Mouse (Mus musculus): ENCODE measurements around the gene Hpd. TPM values are rescaled to one million over a fixed set of nuclear protein-coding genes. Genes with fewer than 3 reads are reported as not detected.
A peak's percentile ranks its signal among the peaks of the same experiment; 100 is the strongest.

Hpd gene
- polyA plus RNA-seq, 1 experiment from 2014 or later, result not detected

- Histone ChIP-seq H3K9ac (no peak overlapping the region; the same call in 1 of the 2 replicates), H3K36me3 (peaks cover 51% of the 10 kb centered on the region), H3K9me3 (no peaks in the 10 kb centered on the region), H3K4me2 (replicated peaks) (no peak overlapping the region), H3K27me3 (no peaks in the 10 kb centered on the region), H3K4me1 (peaks cover 45% of the 10 kb centered on the region), H3K27ac (no peak overlapping the region), H3K4me3 (no peak overlapping the region)
- ATAC-seq (ENCODE audit: low FRiP score, low read depth), result no peak
- 90% methylated on average over 9 of the region's 9 CpGs for WGBS
These were observed 52.3 kb downstream of the Hpd start for GRCm38 (mm10) chr5:123130030-123130813.

DNA sequence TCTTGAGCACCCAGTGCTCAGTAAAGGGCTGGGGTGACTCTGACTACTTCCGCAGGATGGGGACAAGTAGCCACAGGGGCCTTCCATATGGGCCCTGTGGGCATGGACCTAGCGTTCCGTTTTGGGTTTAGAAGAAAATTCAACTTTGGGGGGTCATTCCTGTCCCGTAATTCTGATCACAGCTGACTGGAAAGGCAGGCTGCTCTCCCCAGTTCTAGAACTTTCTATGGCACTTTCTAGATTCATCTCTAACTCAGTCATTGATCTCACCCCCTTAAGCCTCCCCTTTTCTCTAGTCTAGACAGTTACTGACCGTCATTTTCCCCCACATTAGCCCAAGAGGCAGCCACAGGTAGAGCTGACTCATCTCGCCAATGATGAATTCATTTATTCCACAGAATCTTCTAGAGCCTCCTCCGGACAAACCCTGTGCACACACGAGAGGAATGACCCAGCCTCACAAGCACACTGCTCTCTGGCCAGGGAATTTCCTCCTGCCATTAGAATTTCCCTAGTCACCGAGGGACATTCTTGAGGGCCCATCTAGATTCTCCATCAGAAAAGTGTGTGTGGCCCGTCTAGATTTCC, 53.3 kb downstream of the Hpd start:
- Histone ChIP-seq H3K27me3 (no peaks in the 10 kb centered on the region), H3K4me1 (peaks cover 35% of the 10 kb centered on the region), H3K4me3 (no peak overlapping the region), H3K27ac (no peak overlapping the region), H3K4me2 (replicated peaks) (no peak overlapping the region), H3K9ac (no peak overlapping the region), H3K36me3 (peaks cover 46% of the 10 kb centered on the region), H3K9me3 (no peaks in the 10 kb centered on the region)
- no peak for ATAC-seq (ENCODE audit: low FRiP score, low read depth)
- 86% methylated on average over 10 of the region's 10 CpGs for WGBS

GRCm38 (mm10) chr5:123128426-123129169, 53.9 kb downstream of the Hpd start:
- no peaks in the 10 kb centered on the region for H3K9me3 ChIP-seq
- H3K27me3 ChIP-seq, result no peaks in the 10 kb centered on the region
- no peak for ATAC-seq (ENCODE audit: low FRiP score, low read depth)
- H3K9ac ChIP-seq, result peak overlapping the region; percentile 14; the same call in 1 of the 2 replicates
- WGBS, result 66% methylated on average over 10 of the region's 10 CpGs
- no peak overlapping the region for H3K4me3 ChIP-seq
- no peak overlapping the region for H3K4me2 ChIP-seq (replicated peaks)
- no peak overlapping the region for H3K27ac ChIP-seq
- peaks cover 48% of the 10 kb centered on the region for H3K36me3 ChIP-seq
- peaks cover 28% of the 10 kb centered on the region for H3K4me1 ChIP-seq

- peaks cover 14% of the 10 kb centered on the region for H3K4me1 ChIP-seq
- ATAC-seq (ENCODE audit: low FRiP score, low read depth), result no peak
- peaks cover 61% of the 10 kb centered on the region for H3K36me3 ChIP-seq
- H3K9me3 ChIP-seq, result peaks cover 3% of the 10 kb centered on the region; the same call in 1 of the 2 replicates
- no peak overlapping the region for H3K4me3 ChIP-seq
- no peak overlapping the region for H3K27ac ChIP-seq
- H3K4me2 ChIP-seq (replicated peaks), result no peak overlapping the region
- H3K27me3 ChIP-seq, result no peaks in the 10 kb centered on the region
- no peak overlapping the region for H3K9ac ChIP-seq
- 73% methylated on average over 6 of the region's 6 CpGs for WGBS
These were observed 55.5 kb downstream of the Hpd start for GRCm38 (mm10) chr5:123127031-123127430.

- H3K36me3 ChIP-seq, result peaks cover 60% of the 10 kb centered on the region
- H3K9me3 ChIP-seq, result peaks cover 3% of the 10 kb centered on the region; the same call in 1 of the 2 replicates
- no peaks in the 10 kb centered on the region for H3K27me3 ChIP-seq
- WGBS, result 81% methylated on average over 18 of the region's 18 CpGs
- H3K4me2 ChIP-seq (replicated peaks), result no peak overlapping the region
- H3K27ac ChIP-seq, result no peak overlapping the region
- no peak overlapping the region for H3K9ac ChIP-seq
- no peak for ATAC-seq (ENCODE audit: low FRiP score, low read depth)
- 0 out of 2 replicates have a peak, but pooled peaks cover 2% of the 10 kb centered on the region for H3K4me1 ChIP-seq
- H3K4me3 ChIP-seq, result no peak overlapping the region
These were observed 56.7 kb downstream of the Hpd start for GRCm38 (mm10) chr5:123125638-123126406.

DNA sequence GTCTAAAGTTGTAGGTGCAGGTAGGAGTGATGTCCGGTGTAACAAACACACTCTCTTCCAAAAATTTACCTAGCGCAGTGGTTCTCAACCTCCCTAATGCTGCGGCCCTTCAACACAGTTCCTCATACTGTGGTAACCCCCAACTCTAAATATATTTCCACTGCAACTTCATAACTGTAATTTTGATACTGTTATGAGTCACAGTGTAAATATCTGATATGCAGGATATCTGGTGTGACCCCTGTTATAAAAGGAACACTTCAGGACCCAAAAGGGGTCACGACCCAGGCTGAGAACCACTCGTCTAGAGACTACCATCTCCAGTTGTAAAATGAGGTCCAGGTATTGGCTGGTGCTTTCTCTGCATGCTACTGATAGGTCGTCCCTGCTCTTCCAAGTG, 57.4 kb downstream of the Hpd start:
- peaks cover 55% of the 10 kb centered on the region for H3K36me3 ChIP-seq
- no peak overlapping the region for H3K27ac ChIP-seq
- no peaks in the 10 kb centered on the region for H3K27me3 ChIP-seq
- no peak overlapping the region for H3K4me3 ChIP-seq
- no peak for ATAC-seq (ENCODE audit: low FRiP score, low read depth)
- WGBS, result 80% methylated on average over 6 of the region's 6 CpGs
- peaks cover 3% of the 10 kb centered on the region; the same call in 1 of the 2 replicates for H3K9me3 ChIP-seq
- H3K4me1 ChIP-seq, result no peaks in the 10 kb centered on the region
- H3K4me2 ChIP-seq (replicated peaks), result no peak overlapping the region
- H3K9ac ChIP-seq, result no peak overlapping the region

GRCm38 (mm10) chr5:123122181-123122580, 60.3 kb downstream of the Hpd start:
- Histone ChIP-seq H3K9ac (no peak overlapping the region), H3K36me3 (peaks cover 47% of the 10 kb centered on the region), H3K9me3 (peaks cover 3% of the 10 kb centered on the region; the same call in 1 of the 2 replicates), H3K27ac (no peak overlapping the region), H3K27me3 (no peaks in the 10 kb centered on the region), H3K4me3 (no peak overlapping the region), H3K4me2 (replicated peaks) (no peak overlapping the region), H3K4me1 (0 out of 2 replicates have a peak, but pooled peaks cover under 1% of the 10 kb centered on the region)
- no peak for ATAC-seq (ENCODE audit: low FRiP score, low read depth)
- 91% methylated on average over 4 of the region's 4 CpGs for WGBS

Other genes with a start within 250 kb of the Hpd start
- gene Kdm2b, start 192.9 kb downstream of the Hpd start, polyA plus RNA-seq (2015; fragmentation: Nextera tagmentation; extraction: Ambion mirVana), result 64.3 and 66.6 TPM in 2 replicates
- gene Orai1, start 167.7 kb downstream of the Hpd start, polyA plus RNA-seq (2015; fragmentation: Nextera tagmentation; extraction: Ambion mirVana), result 15.3 and 15.5 TPM in 2 replicates
- 0.92 TPM in 1 of 2 replicates, not detected in the other for gene Morn3, start 135.7 kb downstream of the Hpd start, polyA plus RNA-seq (2015; fragmentation: Nextera tagmentation; extraction: Ambion mirVana)
- 16.7 and 19.1 TPM in 2 replicates for gene Tmem120b, start 114.3 kb downstream of the Hpd start, polyA plus RNA-seq (2015; fragmentation: Nextera tagmentation; extraction: Ambion mirVana)
- gene Rhof, start 50.0 kb downstream of the Hpd start, polyA plus RNA-seq (2015; fragmentation: Nextera tagmentation; extraction: Ambion mirVana), result 3.7 and 4.6 TPM in 2 replicates
- 11.1 and 12.0 TPM in 2 replicates for gene Setd1b, start 40.5 kb downstream of the Hpd start, polyA plus RNA-seq (2015; fragmentation: Nextera tagmentation; extraction: Ambion mirVana)
- 99.6 and 104 TPM in 2 replicates for gene Psmd9, start 13.3 kb downstream of the Hpd start, polyA plus RNA-seq (2015; fragmentation: Nextera tagmentation; extraction: Ambion mirVana)
- gene Wdr66, start 69.4 kb upstream of the Hpd start, polyA plus RNA-seq (2015; fragmentation: Nextera tagmentation; extraction: Ambion mirVana), result 0.61 and 1.1 TPM in 2 replicates
- gene Bcl7a, start 161.1 kb upstream of the Hpd start, polyA plus RNA-seq (2015; fragmentation: Nextera tagmentation; extraction: Ambion mirVana), result 31.2 and 33.1 TPM in 2 replicates
- gene Mlxip, start 212.1 kb upstream of the Hpd start, polyA plus RNA-seq (2015; fragmentation: Nextera tagmentation; extraction: Ambion mirVana), result 13.9 and 15.1 TPM in 2 replicates